Mouse (Mus musculus) embryo, embryonic 10 days (tissue): ENCODE measurements around the gene Rabgap1l.
A peak's percentile ranks its signal among the peaks of the same experiment; 100 is the strongest.

ENCODE experiments used
- DNase-seq: peaks from one replicate; pipeline ENCODE4 v3.0.0-alpha.2; 2015; ENCODE audit warnings: low spot score

The Rabgap1l gene

GRCm38 (mm10) chr1:160787164-160787563 is 5.8 kb downstream of the Rabgap1l start:
- DNase-seq, result no peak

- no peak for DNase-seq
These were observed 6.4 kb downstream of the Rabgap1l start for GRCm38 (mm10) chr1:160786571-160786970.

GRCm38 (mm10) chr1:160785681-160786225 is 7.3 kb downstream of the Rabgap1l start:
- no peak for DNase-seq

GRCm38 (mm10) chr1:160784122-160784521 is 8.9 kb downstream of the Rabgap1l start:
- DNase-seq, result no peak

- DNase-seq, result no peak
These were observed 18.8 kb downstream of the Rabgap1l start for GRCm38 (mm10) chr1:160774166-160774565.

GRCm38 (mm10) chr1:160765565-160765964 is 27.4 kb downstream of the Rabgap1l start:
- no peak for DNase-seq

- peak; percentile 70 for DNase-seq
These were observed 34.8 kb downstream of the Rabgap1l start for GRCm38 (mm10) chr1:160758243-160758642.

- no peak for DNase-seq
These were observed 37.7 kb downstream of the Rabgap1l start for GRCm38 (mm10) chr1:160755359-160755758.

- no peak for DNase-seq
These were observed 42.4 kb downstream of the Rabgap1l start for GRCm38 (mm10) chr1:160750629-160751028.

- DNase-seq, result peak; percentile 13
These were observed 46.2 kb downstream of the Rabgap1l start for GRCm38 (mm10) chr1:160746786-160747185.

GRCm38 (mm10) chr1:160745238-160745930 is 47.6 kb downstream of the Rabgap1l start:
- DNase-seq, result no peak

- no peak for DNase-seq
These were observed 49.0 kb downstream of the Rabgap1l start for GRCm38 (mm10) chr1:160744009-160744408.

GRCm38 (mm10) chr1:160743229-160743628 is 49.8 kb downstream of the Rabgap1l start:
- peak; percentile 86 for DNase-seq

- DNase-seq, result no peak
These were observed 52.4 kb downstream of the Rabgap1l start for GRCm38 (mm10) chr1:160740650-160741049.

GRCm38 (mm10) chr1:160734743-160735142 is 58.3 kb downstream of the Rabgap1l start:
- no peak for DNase-seq

GRCm38 (mm10) chr1:160729944-160730343 is 63.1 kb downstream of the Rabgap1l start:
- no peak for DNase-seq

GRCm38 (mm10) chr1:160717742-160718141 is 75.3 kb downstream of the Rabgap1l start:
- DNase-seq, result peak; percentile 24

- peak; percentile 25 for DNase-seq
These were observed 78.3 kb downstream of the Rabgap1l start for GRCm38 (mm10) chr1:160714685-160715084.

GRCm38 (mm10) chr1:160713887-160714286 is 79.1 kb downstream of the Rabgap1l start:
- DNase-seq, result no peak

GRCm38 (mm10) chr1:160713383-160713782 is 79.6 kb downstream of the Rabgap1l start:
- no peak for DNase-seq

GRCm38 (mm10) chr1:160710539-160710938 is 82.5 kb downstream of the Rabgap1l start:
- DNase-seq, result no peak

GRCm38 (mm10) chr1:160704596-160704995 is 88.4 kb downstream of the Rabgap1l start:
- DNase-seq, result no peak

GRCm38 (mm10) chr1:160703813-160704212 is 89.2 kb downstream of the Rabgap1l start:
- DNase-seq, result no peak

GRCm38 (mm10) chr1:160693094-160693447 is 99.9 kb downstream of the Rabgap1l start:
- no peak for DNase-seq
